Mouse (Mus musculus) liver, adult 2 months (tissue): ENCODE data around the gene 2510039O18Rik.

Source experiments
- CTCF ChIP-seq: fragments of 200-500 bp; IDR thresholded peaks from 2 replicates; pipeline ENCODE4 v1.5.1; 2011; ENCODE audit warnings: low read depth, low read length, control low read depth
- POLR2A ChIP-seq: fragments of 200-500 bp; IDR thresholded peaks from 2 replicates; pipeline ENCODE4 v1.6.1; 2011; ENCODE audit warnings: low read length, control low read depth; ENCODE audit not compliant: insufficient read depth; ENCODE audit errors: extremely low read depth

DNA sequence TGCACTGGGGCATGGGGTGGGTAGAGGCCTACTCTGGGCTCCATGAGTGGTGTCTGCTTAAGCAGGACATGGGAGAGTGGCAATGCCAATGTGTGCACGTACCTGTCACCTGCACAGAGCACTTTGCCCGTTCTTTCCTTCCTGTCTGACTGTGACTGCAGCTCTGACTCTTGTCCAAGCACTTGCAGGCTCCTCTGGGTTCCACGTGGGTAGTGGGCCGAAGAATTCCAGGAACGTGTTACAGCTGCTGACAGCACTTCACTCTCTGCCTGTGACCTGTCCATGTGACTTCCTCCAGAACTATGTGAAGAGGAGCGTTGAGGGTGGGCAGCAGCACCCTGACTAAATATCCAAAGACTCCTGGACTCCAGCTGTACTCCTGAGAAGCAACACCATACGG lies 25.0 kb downstream of the 2510039O18Rik start:
- no peak for TF ChIP-seq POLR2A
- no peak for TF ChIP-seq CTCF
